Mouse (Mus musculus) MEL (cell line): ENCODE results near the gene Flcn. TPM values are rescaled to one million over a fixed set of nuclear protein-coding genes. Genes with fewer than 3 reads are reported as not detected.

Experiments
- BHLHE40 ChIP-seq: IDR thresholded peaks from 2 replicates; pipeline ENCODE4 v1.6.1; 2012; ENCODE audit warnings: low read depth, mild to moderate bottlenecking, inconsistent platforms, low read length, improper control_type of control experiment, borderline replicate concordance
- CHD1 ChIP-seq: IDR thresholded peaks from 2 replicates; pipeline ENCODE4 v1.6.1; 2012; ENCODE audit warnings: low read depth, mild to moderate bottlenecking, inconsistent platforms, low read length, improper control_type of control experiment
- CHD2 ChIP-seq: IDR thresholded peaks from 2 replicates; pipeline ENCODE4 v1.6.1; 2011; ENCODE audit warnings: low read length, improper control_type of control experiment
- E2F4 ChIP-seq: IDR thresholded peaks from 2 replicates; pipeline ENCODE4 v1.6.1; 2011; ENCODE audit warnings: low read depth, low read length, improper control_type of control experiment, borderline replicate concordance
- ELF1 ChIP-seq: IDR thresholded peaks from 2 replicates; pipeline ENCODE4 v1.6.1; 2014; ENCODE audit warnings: low read depth, mild to moderate bottlenecking, inconsistent platforms, low read length, improper control_type of control experiment, moderate library complexity
- ETS1 ChIP-seq: IDR thresholded peaks from 2 replicates; pipeline ENCODE4 v1.6.1; 2012; ENCODE audit warnings: low read depth, mild to moderate bottlenecking, inconsistent platforms, low read length, improper control_type of control experiment, moderate library complexity
- GABPA ChIP-seq: IDR thresholded peaks from 2 replicates; pipeline ENCODE4 v1.6.1; 2012; ENCODE audit warnings: low read depth, mild to moderate bottlenecking, inconsistent platforms, low read length, improper control_type of control experiment, moderate library complexity
- HCFC1 ChIP-seq: IDR thresholded peaks from 2 replicates; pipeline ENCODE4 v1.6.1; 2012; ENCODE audit warnings: low read depth, mild to moderate bottlenecking, inconsistent platforms, low read length, improper control_type of control experiment, moderate library complexity
- MAFK ChIP-seq: IDR thresholded peaks from 2 replicates; pipeline ENCODE4 v1.6.1; 2011; ENCODE audit warnings: low read depth, mild to moderate bottlenecking, low read length, improper control_type of control experiment, borderline replicate concordance
- MXI1 ChIP-seq: IDR thresholded peaks from 2 replicates; pipeline ENCODE4 v1.6.1; 2011; ENCODE audit warnings: mild to moderate bottlenecking, low read depth, low read length, improper control_type of control experiment
- MYB ChIP-seq: IDR thresholded peaks from 2 replicates; pipeline ENCODE4 v1.6.1; 2011; ENCODE audit warnings: mild to moderate bottlenecking, low read depth, low read length, improper control_type of control experiment
- MYC ChIP-seq: IDR thresholded peaks from 2 replicates; pipeline ENCODE4 v1.6.1; 2011; ENCODE audit warnings: low read depth, mild to moderate bottlenecking, low read length, improper control_type of control experiment, moderate library complexity
- NELFE ChIP-seq: IDR thresholded peaks from 2 replicates; pipeline ENCODE4 v1.6.1; 2011; ENCODE audit warnings: low read depth, low read length, improper control_type of control experiment
- NRF1 ChIP-seq: IDR thresholded peaks from 2 replicates; pipeline ENCODE4 v1.6.1; 2014; ENCODE audit warnings: low read depth, mild to moderate bottlenecking, inconsistent platforms, low read length, improper control_type of control experiment, moderate library complexity; ENCODE audit not compliant: poor library complexity, insufficient read depth, severe bottlenecking
- POLR2A ChIP-seq, 2 experiments: IDR thresholded peaks; 2 replicates each; pipeline ENCODE4 v1.6.1; 2011 to 2012; ENCODE audit warnings: low read length in 2 of 2, mild to moderate bottlenecking in 2 of 2, control low read depth in 1 of 2, improper control_type of control experiment in 1 of 2, low read depth in 1 of 2, moderate library complexity in 1 of 2; ENCODE audit not compliant: control insufficient read depth in 1 of 2, insufficient read depth in 1 of 2, poor library complexity in 1 of 2
- POLR2AphosphoS5 ChIP-seq: IDR thresholded peaks from 2 replicates; pipeline ENCODE4 v1.6.1; 2012; ENCODE audit warnings: low read depth, borderline replicate concordance, mild to moderate bottlenecking, inconsistent platforms, low read length, moderate library complexity, mixed read lengths
- RCOR1 ChIP-seq: IDR thresholded peaks from 2 replicates; pipeline ENCODE4 v1.6.1; 2012; ENCODE audit warnings: low read depth, mild to moderate bottlenecking, inconsistent platforms, low read length, improper control_type of control experiment
- SMC3 ChIP-seq: IDR thresholded peaks from 2 replicates; pipeline ENCODE4 v1.6.1; 2011; ENCODE audit warnings: low read depth, low read length, improper control_type of control experiment
- TBP ChIP-seq: IDR thresholded peaks from 2 replicates; pipeline ENCODE4 v1.8.0; 2011; ENCODE audit warnings: low read depth, low read length, improper control_type of control experiment
- UBTF ChIP-seq: IDR thresholded peaks from 2 replicates; pipeline ENCODE4 v1.6.1; 2012; ENCODE audit warnings: low read depth, mild to moderate bottlenecking, inconsistent platforms, low read length, improper control_type of control experiment, moderate library complexity, borderline replicate concordance; ENCODE audit not compliant: insufficient read depth
- USF2 ChIP-seq, 2 experiments: IDR thresholded peaks; 2 replicates each; pipeline ENCODE4 v1.6.1; 2011 to 2012; ENCODE audit warnings: improper control_type of control experiment in 2 of 2, low read length in 2 of 2, borderline replicate concordance in 1 of 2, inconsistent platforms in 1 of 2, low read depth in 1 of 2, mild to moderate bottlenecking in 1 of 2; ENCODE audit not compliant: insufficient read depth in 1 of 2
- ZKSCAN1 ChIP-seq: IDR thresholded peaks from 2 replicates; pipeline ENCODE4 v1.6.1; 2012; ENCODE audit warnings: low read depth, mild to moderate bottlenecking, inconsistent platforms, low read length, improper control_type of control experiment, moderate library complexity
- ZMIZ1 ChIP-seq: IDR thresholded peaks from 2 replicates; pipeline ENCODE4 v1.6.1; 2012; ENCODE audit warnings: low read depth, mild to moderate bottlenecking, inconsistent platforms, low read length, improper control_type of control experiment, moderate library complexity
- ZNF384 ChIP-seq: IDR thresholded peaks from 2 replicates; pipeline ENCODE4 v1.6.1; 2012; ENCODE audit warnings: low read depth, mild to moderate bottlenecking, inconsistent platforms, low read length, improper control_type of control experiment
- polyA plus RNA-seq, 2 experiments: library from polyadenylated mRNA; stranded (reverse) in 1 of 2; unstranded in 1 of 2; fragments of >175 nt in 1 of 2; fragments of >200 nt in 1 of 2; gene quantifications; 2 replicates each; pipeline versions ENCODE4 v1.2.1 to v1.2.4; 2012; ENCODE audit warnings: low replicate concordance in 2 of 2, low read depth in 1 of 2; ENCODE audit not compliant: insufficient read length in 2 of 2, insufficient read depth in 1 of 2, missing spikeins in 1 of 2
- total RNA-seq: library from RNA; depleted of rRNA; stranded (reverse); fragments of 300-350 nt; gene quantifications from 2 replicates; pipeline ENCODE4 v1.2.3, GENCODE M21; 2012

Flcn gene
- total and polyA plus RNA-seq, 3 experiments: 33.7 to 36.1 TPM; not detected in 1

DNA sequence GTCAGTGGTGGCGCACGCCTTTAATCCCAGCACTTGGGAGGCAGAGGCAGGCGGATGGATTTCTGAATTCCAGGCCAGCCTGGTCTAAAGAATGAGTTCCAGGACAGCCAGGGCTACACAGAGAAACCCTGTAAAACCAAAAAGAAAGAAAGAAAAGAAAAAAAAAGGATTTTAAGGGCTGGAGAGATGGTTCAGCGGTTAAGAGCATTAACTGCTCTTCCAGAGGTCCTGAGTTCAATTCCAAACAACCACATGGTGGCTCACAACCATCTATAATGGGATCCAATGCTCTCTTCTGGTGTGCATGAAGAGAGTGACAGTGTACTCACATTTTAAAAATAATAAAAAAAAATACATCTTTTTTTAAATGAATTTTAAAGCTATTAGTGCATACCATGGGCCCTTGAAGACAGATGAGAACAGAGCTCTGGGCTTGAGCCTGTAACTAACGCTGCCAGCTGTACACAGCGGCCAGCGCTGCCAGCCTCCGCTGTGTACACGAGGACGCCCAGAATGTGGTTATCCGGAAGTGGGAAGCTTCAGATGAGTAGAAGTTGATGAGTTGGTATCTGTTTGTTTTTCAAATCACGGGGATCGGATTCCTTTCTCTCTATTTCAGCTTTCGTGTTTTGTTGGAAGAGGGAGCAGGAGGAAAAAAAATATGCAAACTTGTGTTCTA, 803 bp upstream of the Flcn start (continued):
- TF ChIP-seq USF2 (IDR thresholded peaks at IDR 0.05; ENCODE audit: borderline replicate concordance in 1 of 2, insufficient read depth in 1 of 2, low read depth in 1 of 2, low read length in 2 of 2) (no peak), CHD1 (no peak; the same call in 1 of the 2 replicates), ETS1 (peak; percentile 56; the same call in 1 of the 2 replicates), MAFK (no peak), MYC (peak; percentile 88), GABPA (no peak), ZKSCAN1 (no peak), CHD2 (no peak), NELFE (peak; percentile 52), TBP (peak; percentile 72), BHLHE40 (no peak; the same call in 1 of the 2 replicates), ZNF384 (no peak), POLR2AphosphoS5 (no peak; the same call in 1 of the 2 replicates), HCFC1 (peak; percentile 31; the same call in 1 of the 2 replicates), MXI1 (peak; percentile 92), NRF1 (no peak), E2F4 (no peak), ZMIZ1 (peak; percentile 49; the same call in 1 of the 2 replicates), SMC3 (no peak), RCOR1 (peak; percentile 85), MYB (no peak), POLR2A (IDR thresholded peaks at IDR 0.05; ENCODE audit: control insufficient read depth in 1 of 2, insufficient read depth in 1 of 2, low read depth in 1 of 2, low read length in 2 of 2, poor library complexity in 1 of 2) (peak; percentile 22 to 70; a peak in 3 of 4 replicates), UBTF (no peak), ELF1 (peak; percentile 92)
- TF ChIP-seq, all 39 proteins: peak for 18
